Mouse (Mus musculus) ES-E14 (cell line): ENCODE measurements around the gene Rnf187. TPM values are rescaled to one million over a fixed set of nuclear protein-coding genes. Genes with fewer than 3 reads are reported as not detected.

Experiments used
- DNase-seq: peaks from one replicate; pipeline ENCODE4 v3.0.0-alpha.2; 2013; ENCODE audit warnings: low read depth, low spot score
- H3K27ac ChIP-seq: 2 replicates; pipeline ENCODE4 v1.5.1; 2012; ENCODE audit warnings: low read depth, mild to moderate bottlenecking, low read length, moderate library complexity, mixed read lengths; ENCODE audit not compliant: poor library complexity, insufficient read depth, severe bottlenecking
- H3K36me3 ChIP-seq: 2 replicates; pipeline ENCODE4 v1.6.1; 2012; ENCODE audit warnings: mild to moderate bottlenecking, low read length, moderate library complexity, mixed read lengths; ENCODE audit not compliant: control insufficient read depth, poor library complexity, insufficient read depth, severe bottlenecking
- H3K4me1 ChIP-seq, 2 experiments: fragments of 150-350 bp in 1 of 2; sonication (generic) in 1 of 2; 2 replicates each; pipeline ENCODE4 v1.6.1; 2012; ENCODE audit warnings: low read length in 2 of 2, mild to moderate bottlenecking in 1 of 2, mixed read lengths in 1 of 2; ENCODE audit not compliant: control insufficient read depth in 2 of 2, insufficient read depth in 2 of 2, poor library complexity in 1 of 2
- H3K4me3 ChIP-seq, 2 experiments: fragments of 150-350 bp in 1 of 2; sonication (generic) in 1 of 2; 2 replicates each; pipeline ENCODE4 v1.5.1; 2012; ENCODE audit warnings: low read length in 2 of 2, low read depth in 1 of 2, mild to moderate bottlenecking in 1 of 2, mixed read lengths in 1 of 2; ENCODE audit not compliant: insufficient read depth in 1 of 2, poor library complexity in 1 of 2, severe bottlenecking in 1 of 2
- H3K9ac ChIP-seq: 2 replicates; pipeline ENCODE4 v1.6.1; 2012; ENCODE audit warnings: low read depth, mild to moderate bottlenecking, low read length, mixed read lengths; ENCODE audit not compliant: poor library complexity, insufficient read depth, severe bottlenecking
- H3K9me3 ChIP-seq: fragments of 150-350 bp; sonication (generic); 2 replicates; pipeline ENCODE4 v1.6.1; 2012; ENCODE audit warnings: low read depth, mild to moderate bottlenecking, low read length; ENCODE audit not compliant: control insufficient read depth, insufficient read depth
- CHD2 ChIP-seq: IDR thresholded peaks from 2 replicates; pipeline ENCODE4 v1.6.1; 2014; ENCODE audit warnings: mild to moderate bottlenecking, low read depth, low read length, inconsistent platforms
- HCFC1 ChIP-seq: IDR thresholded peaks from 2 replicates; pipeline ENCODE4 v1.6.1; 2012; ENCODE audit warnings: low read length, inconsistent platforms, borderline replicate concordance; ENCODE audit not compliant: insufficient read depth
- MAFK ChIP-seq: IDR thresholded peaks from 2 replicates; pipeline ENCODE4 v1.6.1; 2014; ENCODE audit warnings: mild to moderate bottlenecking, low read depth, low read length, inconsistent platforms; ENCODE audit not compliant: insufficient read depth
- ZC3H11A ChIP-seq: IDR thresholded peaks from 2 replicates; pipeline ENCODE4 v1.6.1; 2012; ENCODE audit warnings: low read depth, mild to moderate bottlenecking, inconsistent platforms, low read length, borderline replicate concordance
- ZNF384 ChIP-seq: IDR thresholded peaks from 2 replicates; pipeline ENCODE4 v1.6.1; 2012; ENCODE audit warnings: low read depth, low read length, inconsistent platforms
- in situ Hi-C, 2 experiments: fragments of 600-800 bp; cut with MboI; formaldehyde crosslinking; loops; one replicate each; pipeline ENCODE4 v1.15.1; 2025; ENCODE audit warnings: low sequenced_read_pairs in 2 of 2, inconsistent platforms in 1 of 2; ENCODE audit not compliant: unreplicated experiment in 2 of 2
- total RNA-seq: library from RNA; depleted of rRNA; stranded (reverse); fragments of 300-350 nt; gene quantifications from 2 replicates; pipeline ENCODE4 v1.2.3, GENCODE M21; 2012

Rnf187 gene
- total RNA-seq, 1 experiment = 115 TPM

DNA sequence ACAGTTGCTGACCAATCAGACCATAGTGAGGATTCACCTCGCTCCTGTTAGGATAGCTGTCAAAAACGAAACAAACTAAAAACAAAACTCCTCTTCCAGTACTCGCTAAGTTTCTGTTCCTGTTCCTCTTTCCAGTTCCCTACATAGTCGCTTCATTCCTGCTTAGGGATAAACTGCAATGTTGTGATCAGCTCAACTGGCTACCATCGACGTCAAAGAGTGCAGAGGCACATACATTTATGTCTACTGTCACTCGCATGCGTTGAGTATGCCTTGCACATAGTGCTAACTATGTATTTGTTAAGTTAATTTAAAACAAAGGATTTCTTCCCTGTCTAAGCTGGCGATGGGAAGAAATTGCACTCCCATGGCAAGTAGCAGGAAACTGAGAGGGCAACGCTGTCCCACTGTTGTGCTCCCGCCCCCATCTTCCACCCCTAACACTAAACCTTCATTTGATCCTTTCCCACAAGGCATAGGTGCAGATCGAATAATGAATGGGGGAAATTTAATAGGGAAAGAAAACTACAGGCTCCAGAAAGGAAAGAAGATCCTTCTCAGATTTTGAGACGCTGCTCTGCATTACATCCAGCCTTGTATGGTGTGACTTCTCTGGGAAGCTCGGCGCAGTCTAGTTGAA, 20.6 kb upstream of the Rnf187 start:
- Histone ChIP-seq H3K4me1 (peaks cover 0 to 3% of the 10 kb centered on the region in 2 experiments; a peak in 2 of 4 replicates), H3K4me3 (0 out of 4 replicates have a peak overlapping the region, but pooled peaks of 1 of the 2 experiments have one; percentile 44), H3K9ac (no peak overlapping the region), H3K9me3 (no peaks in the 10 kb centered on the region), H3K27ac (no peak overlapping the region), H3K36me3 (peaks cover 5% of the 10 kb centered on the region; the same call in 1 of the 2 replicates)
- no peak for TF ChIP-seq ZC3H11A
- no peak for TF ChIP-seq HCFC1
- no peak for TF ChIP-seq ZNF384
- TF ChIP-seq MAFK = no peak
- TF ChIP-seq CHD2 = no peak
- no peak for DNase-seq
- in situ Hi-C loops = no loop called here

DNA sequence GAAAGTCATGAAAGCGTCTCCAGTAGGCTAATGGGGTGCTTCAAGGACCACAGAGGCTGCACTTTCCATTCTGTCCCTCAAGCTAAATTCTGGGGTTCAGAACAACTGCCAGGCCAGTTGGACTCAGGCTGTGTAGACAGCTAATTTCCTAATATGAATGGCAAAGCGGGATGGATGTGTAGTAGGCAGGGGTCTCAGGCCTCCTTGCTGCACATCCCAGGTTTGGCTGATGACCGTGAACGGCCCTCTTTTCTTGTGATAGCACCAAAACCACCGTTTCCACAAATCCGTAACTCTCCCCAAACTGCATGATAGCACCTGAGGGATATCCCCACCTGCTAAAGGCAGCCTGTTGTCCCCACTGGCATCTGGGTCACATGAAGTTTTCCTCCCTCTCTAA, 19.8 kb upstream of the Rnf187 start:
- peaks cover 5% of the 10 kb centered on the region; the same call in 1 of the 2 replicates for H3K36me3 ChIP-seq
- in situ Hi-C loops = no loop called here
- peaks cover 0 to 3% of the 10 kb centered on the region in 2 experiments; a peak in 2 of 4 replicates for H3K4me1 ChIP-seq
- no peaks in the 10 kb centered on the region for H3K9me3 ChIP-seq
- H3K4me3 ChIP-seq = no peak overlapping the region
- no peak overlapping the region for H3K9ac ChIP-seq
- no peak overlapping the region for H3K27ac ChIP-seq
- DNase-seq = no peak
- no peak for TF ChIP-seq HCFC1
- no peak for TF ChIP-seq ZNF384
- no peak for TF ChIP-seq CHD2
- no peak for TF ChIP-seq ZC3H11A
- TF ChIP-seq MAFK = no peak

DNA sequence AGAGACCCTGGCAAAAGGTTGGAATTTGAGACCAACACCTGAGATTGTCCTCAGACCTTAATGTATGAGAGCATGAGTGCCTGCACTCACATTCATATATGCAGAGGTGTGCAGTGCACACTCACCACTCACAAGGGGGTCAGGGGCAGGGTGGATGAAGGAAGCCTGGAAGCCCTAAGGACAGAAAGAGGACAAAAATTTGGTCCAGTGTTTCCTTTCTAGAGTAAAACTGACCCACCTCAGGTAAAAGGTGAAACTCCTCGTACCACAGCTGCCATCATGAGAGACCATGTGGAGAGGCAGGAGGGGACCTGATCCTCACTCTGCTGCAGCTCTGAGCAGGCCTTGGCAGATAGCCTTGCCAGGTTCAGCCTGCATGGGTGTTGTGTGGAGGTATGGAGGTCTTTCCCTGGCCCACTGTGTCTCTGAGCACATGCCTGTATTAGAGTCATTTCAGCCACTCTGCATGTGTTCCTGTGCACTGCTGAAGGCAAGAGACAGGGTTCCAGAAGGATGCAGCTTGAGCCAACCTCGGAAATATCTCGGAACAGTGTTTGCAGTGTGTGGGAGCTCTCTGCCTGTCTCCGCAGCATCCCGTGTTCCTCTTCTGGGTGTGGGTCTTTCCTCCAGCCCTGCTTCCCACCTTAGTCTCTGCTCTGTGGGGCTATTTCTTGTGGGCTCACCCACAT, 18.7 kb upstream of the Rnf187 start:
- Histone ChIP-seq H3K9ac (no peak overlapping the region), H3K9me3 (no peaks in the 10 kb centered on the region), H3K27ac (no peak overlapping the region), H3K4me3 (no peak overlapping the region), H3K36me3 (peaks cover 5% of the 10 kb centered on the region; the same call in 1 of the 2 replicates), H3K4me1 (peaks cover 0 to 3% of the 10 kb centered on the region in 2 experiments; a peak in 2 of 4 replicates)
- in situ Hi-C loops = no loop called here
- DNase-seq = no peak
- TF ChIP-seq ZC3H11A (no peak), ZNF384 (no peak), HCFC1 (no peak), CHD2 (no peak), MAFK (no peak)

DNA sequence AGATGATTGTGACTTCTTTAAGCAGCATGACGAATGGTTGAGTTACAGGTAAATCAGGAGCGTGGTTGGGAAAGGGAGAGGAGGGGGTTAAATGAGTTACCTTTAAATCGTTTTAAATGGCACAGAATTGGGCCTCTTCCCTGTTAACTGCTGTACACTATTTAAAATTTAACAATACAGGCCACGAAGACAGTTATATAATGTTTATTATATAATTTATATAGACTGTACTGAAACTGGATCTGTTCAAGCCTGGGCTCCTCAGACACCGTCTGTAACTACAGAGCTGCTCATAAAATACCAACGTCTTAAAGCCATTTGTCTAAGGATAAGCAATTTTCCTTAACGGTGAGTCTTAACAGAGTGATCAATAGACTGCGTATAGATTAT, 17.1 kb upstream of the Rnf187 start:
- no peak for DNase-seq
- Histone ChIP-seq H3K9ac (no peak overlapping the region), H3K36me3 (peaks cover 5% of the 10 kb centered on the region; the same call in 1 of the 2 replicates), H3K4me3 (peak overlapping the region; percentile 65 to 94), H3K9me3 (no peaks in the 10 kb centered on the region), H3K27ac (no peak overlapping the region), H3K4me1 (peaks cover 0 to 3% of the 10 kb centered on the region in 2 experiments; a peak in 1 of 4 replicates)
- in situ Hi-C loops = no loop called here
- TF ChIP-seq HCFC1 = no peak
- TF ChIP-seq CHD2 = no peak
- no peak for TF ChIP-seq ZNF384
- no peak for TF ChIP-seq MAFK
- TF ChIP-seq ZC3H11A = no peak
